Mouse (Mus musculus): ENCODE measurements at regions not wholly inside any gene's neighbourhood (a gene's known extent, or its start where the extent isn't known, plus 50 kb on each side); places are given as distances from the start of the nearest gene placed in this dataset.
"Not testable (repeated sequence)": the region's sequence is repeated elsewhere in the genome, so short reads cannot be mapped to it uniquely, and the experiment has no call there.

- no peak for DNase-seq
Observed at GRCm38 (mm10) chr2:18617520-18617919, 54.7 kb upstream of the Commd3 start.

- peak; percentile 39 to 50 for DNase-seq
Observed at GRCm38 (mm10) chr2:18609868-18610185, 62.4 kb upstream of the Commd3 start.

- DNase-seq = peak; percentile 42 to 44
Observed at GRCm38 (mm10) chr2:18609075-18609867, 62.9 kb upstream of the Commd3 start.

DNA sequence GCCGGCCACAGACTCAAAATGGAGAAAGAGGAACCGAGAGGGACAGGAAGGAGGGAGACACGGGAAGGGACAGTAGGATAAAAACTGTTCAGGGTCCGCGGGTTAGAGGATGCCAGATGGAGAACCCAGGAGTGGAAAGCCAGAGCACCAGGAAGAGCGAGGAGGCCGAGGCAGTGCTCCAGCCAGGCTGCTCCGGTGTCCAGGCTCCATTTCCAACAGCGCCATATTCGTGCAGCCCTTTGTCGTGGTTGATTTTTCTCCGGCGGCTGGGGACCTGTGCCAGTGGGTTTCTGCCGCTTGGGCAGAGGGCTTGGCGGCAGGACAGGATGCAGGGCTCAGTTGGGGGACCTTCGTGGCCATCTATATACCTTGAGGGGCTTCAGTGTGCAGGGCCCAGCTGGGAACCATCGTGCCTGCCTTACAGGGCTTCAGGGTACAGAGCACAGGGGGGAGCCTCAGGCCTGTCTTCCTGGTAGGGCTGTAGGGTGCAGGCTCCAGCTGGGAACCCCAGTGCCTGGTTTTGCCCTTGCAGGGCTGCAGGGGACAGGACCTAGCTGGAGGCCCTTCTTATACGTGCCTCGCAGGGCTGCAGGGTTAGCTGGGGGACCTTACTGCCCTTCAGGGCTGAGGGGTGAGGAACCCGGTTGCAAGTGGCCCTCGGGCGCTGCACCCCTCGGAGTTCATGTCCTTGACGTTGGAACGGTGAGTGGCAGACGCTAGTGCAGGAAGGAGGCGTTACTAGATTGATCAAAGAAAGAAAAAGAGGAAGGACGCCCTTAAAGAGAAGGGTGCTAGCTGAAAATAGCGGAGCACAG, 63.7 kb upstream of the Commd3 start:
- DNase-seq = peak; percentile 74 to 76

DNA sequence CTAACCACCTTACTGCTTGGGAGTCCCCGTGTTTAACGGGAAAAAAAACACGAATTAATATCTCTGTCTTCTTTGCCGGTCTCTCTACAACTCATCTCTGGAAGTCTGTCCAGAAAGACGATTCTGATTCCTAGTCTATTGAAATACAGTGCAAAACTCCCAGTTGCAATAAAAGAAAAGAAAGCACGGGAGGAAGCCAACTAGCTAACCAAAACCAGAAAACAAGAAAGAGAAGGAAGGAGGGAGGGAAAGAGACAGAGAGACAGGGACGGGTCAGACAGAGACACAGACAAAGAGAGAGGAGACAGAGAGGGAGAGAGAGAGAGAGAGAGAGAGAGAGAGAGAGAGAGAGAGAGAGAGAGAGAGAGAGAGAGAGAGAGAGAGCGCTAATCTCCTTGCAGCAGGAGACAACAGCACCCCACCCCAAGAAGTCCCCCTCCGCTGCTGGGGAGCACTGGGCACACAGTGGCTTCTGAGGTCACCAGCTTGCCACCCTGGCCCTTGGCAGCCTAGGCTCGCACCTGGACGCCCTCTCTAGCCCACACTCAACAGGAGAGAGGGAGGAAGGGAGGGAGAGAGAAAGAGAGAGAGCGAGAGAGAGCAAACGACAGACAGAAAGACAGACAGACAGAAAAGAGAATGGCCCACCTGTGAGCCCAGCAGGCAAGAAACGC, 64.5 kb upstream of the Commd3 start:
- peak; percentile 45 to 53 for DNase-seq

- peak; percentile 6 to 13 for DNase-seq
Observed at GRCm38 (mm10) chr2:18607088-18607487, 65.1 kb upstream of the Commd3 start.

DNA sequence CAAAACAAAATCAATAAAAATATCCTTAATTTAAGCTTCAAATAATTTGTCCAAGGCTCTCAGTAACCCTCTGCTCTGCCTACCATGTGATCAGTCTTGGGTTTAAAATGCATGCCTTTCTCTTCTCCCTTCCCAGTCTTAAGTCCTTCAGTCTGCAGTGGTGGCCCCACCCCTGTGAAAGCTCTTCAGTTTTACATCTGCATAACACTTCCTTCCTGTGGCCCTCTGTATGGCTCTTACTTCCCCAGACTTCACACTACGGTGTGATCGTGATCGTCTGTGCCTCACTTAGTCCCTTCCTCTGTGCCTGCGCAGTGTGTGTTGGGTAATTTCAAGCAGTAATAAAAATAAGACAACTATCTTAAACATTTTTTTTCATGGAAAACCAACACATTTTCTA, 80.0 kb upstream of the Commd3 start:
- peak; percentile 20 to 27 for DNase-seq

DNA sequence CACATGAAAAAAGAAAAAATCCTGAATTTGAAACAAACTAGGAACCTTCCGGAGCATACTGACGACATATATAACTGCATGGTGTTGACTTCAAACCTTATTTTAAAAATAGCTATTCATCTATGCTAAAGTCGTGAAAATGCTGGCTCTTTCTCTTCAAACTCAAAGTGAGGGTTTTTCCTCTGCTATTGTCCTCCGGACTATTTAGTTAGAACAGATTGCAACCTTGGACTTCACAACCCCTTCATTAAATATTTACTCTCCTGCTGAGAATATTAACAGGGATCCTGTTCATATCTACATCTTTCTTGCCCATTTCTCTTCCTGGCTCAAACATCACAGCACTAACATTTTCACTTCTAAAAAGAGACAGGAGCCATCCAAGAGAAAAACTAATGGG, 84.0 kb upstream of the Commd3 start:
- no peak for DNase-seq

DNA sequence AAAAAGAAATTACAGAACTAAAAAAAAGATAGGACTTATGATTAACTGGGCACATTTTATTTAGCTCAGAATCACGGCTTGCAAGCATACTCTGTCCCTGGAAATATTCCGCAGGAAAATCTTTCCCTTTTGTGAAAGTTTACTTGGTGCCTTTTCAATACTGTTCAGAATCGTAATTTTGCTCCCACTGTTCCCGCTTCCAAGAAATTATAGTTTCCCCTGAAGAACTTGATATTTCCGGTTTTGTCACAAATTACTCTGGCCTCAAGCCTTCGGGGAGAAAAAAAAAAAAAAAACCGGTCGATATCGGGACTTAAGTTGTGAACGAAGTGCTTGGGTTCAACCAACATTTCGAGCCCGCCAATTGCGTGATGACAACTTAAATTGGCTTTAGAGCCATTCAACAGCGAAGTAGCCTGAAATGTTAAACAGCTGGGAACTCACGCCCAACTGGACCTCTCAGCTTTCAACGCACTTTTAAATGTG, 84.4 kb upstream of the Commd3 start:
- DNase-seq = no peak

GRCm38 (mm10) chr2:18586925-18587724, 85.1 kb upstream of the Commd3 start:
- DNase-seq = peak; percentile 83 to 86

- DNase-seq = peak; percentile 11 to 17
Observed at GRCm38 (mm10) chr2:18585564-18586336, 86.4 kb upstream of the Commd3 start.

GRCm38 (mm10) chr2:18558133-18558532, 114.1 kb upstream of the Commd3 start:
- no peak for DNase-seq

DNA sequence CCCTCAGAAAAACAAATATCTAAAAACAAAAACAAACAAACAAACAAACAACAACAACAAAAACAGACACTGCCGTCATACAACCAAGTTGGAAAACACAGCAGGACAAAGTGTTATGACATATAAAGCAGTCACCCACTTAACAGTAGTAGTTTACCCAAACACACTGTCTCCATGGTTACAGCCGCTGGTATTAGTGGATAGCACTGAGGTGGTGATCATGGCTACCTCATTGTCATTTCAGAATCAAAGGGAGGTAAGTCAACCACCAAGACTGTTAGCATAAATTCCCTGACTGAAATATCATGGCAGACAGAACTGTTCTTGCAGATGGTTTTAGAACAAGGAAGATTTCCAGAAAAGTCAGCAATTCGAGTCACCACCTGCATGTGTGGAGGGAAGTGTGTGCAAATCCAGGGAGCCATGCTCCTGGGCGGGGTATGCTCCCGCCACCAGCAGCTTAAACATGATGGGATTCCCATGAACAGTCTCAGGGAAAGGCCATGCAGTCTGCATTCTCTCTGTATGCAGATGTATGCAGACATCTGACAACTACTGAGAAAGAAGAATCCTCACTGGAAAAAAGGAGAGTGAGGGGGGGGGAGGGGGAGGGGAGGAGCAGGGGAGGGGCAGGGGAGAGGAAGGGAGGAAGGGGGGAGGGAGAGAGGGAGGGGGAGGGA, 124.1 kb upstream of the Commd3 start:
- DNase-seq = no peak

GRCm38 (mm10) chr2:18524387-18524786, 131.8 kb upstream of the Dnajc1 start:
- no peak for DNase-seq

- DNase-seq = no peak
Observed at GRCm38 (mm10) chr2:18523911-18524310, 131.3 kb upstream of the Dnajc1 start.

- no peak for DNase-seq
Observed at GRCm38 (mm10) chr2:18513435-18513834, 120.8 kb upstream of the Dnajc1 start.

DNA sequence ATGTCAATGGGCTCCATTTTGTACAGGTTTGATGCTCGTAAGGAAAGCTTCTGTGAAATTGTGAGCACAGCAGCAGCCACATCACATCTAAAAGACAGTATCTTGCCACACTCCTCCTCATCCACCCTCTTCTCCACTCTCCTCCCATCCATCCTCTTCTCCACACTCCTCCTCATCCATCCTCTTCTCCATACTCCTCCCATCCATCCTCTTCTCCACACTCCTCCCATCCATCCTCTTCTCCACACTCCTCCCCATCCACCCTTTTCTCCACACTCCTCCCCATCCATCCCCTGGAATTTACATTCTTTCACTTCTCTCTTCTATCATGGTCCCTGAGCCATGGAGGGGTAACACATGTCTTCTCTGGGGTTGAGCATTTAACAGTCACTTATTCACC, 116.7 kb upstream of the Dnajc1 start:
- DNase-seq = no peak

- no peak for DNase-seq
Observed at GRCm38 (mm10) chr2:18473361-18473771, 80.7 kb upstream of the Dnajc1 start.

- no peak for DNase-seq
Observed at GRCm38 (mm10) chr2:18460901-18461300, 68.3 kb upstream of the Dnajc1 start.

DNA sequence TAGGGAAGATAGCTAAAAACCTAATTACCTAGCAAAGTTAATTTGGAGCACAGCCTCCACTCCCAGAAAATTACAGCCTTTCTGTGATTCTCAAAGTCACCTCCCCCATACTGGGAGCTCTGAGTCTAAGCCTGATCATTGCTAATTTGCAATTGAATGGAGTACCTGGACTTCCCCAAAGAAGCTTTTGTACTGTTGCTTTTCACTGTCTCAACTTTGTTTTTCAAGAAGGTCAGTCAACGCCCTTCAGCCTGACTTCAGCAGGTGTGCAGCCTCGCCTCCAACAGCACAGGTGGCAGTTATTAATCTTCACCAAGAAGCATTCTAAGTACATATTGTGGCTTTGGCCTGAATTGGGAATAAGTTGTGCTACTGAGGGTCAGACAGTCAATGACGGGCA, 67.7 kb upstream of the Dnajc1 start:
- not testable (repeated sequence) for DNase-seq

DNA sequence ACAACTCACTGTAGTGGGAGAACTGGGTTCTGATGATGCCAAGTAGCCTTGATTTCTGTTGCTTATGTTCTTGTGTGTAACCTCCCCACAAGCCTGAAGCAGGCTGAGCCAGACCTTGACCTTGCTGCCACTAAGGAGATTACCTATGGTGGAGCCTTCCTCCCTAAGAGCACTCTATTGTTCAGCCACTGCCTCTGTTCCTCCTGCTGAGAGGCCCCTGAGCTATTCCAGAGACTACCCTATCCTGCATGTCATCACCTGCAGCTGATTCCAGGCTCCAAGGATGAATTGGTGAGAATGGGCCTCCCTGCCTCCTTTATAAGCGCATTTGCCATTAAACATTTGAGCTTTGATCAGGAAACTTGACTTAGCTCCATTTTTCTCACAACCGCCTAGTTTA, 60.8 kb upstream of the Dnajc1 start:
- DNase-seq = not testable (repeated sequence)
